Mouse (Mus musculus) stomach, embryonic 16.5 days (tissue): ENCODE results near the gene Sdhaf2. TPM values are rescaled to one million over a fixed set of nuclear protein-coding genes. Genes with fewer than 3 reads are reported as not detected.

Source experiments
- ATAC-seq: fragments of 200-750 bp; cut with Nextera tagmentation; 2 replicates; pipeline ENCODE4 v1.8.0; 2017; ENCODE audit warnings: moderate number of reproducible peaks, moderate TSS enrichment; ENCODE audit not compliant: insufficient read depth, low FRiP score
- H3K27ac ChIP-seq: fragments of 300-500 bp; sonication (generic); 2 replicates; pipeline ENCODE4 v1.5.1; 2014; ENCODE audit warnings: low read length
- H3K27me3 ChIP-seq: fragments of 300-500 bp; sonication (generic); 2 replicates; pipeline ENCODE4 v1.6.1; 2014; ENCODE audit warnings: low read length, control low read depth, mixed read lengths; ENCODE audit not compliant: control insufficient read depth, insufficient read depth
- H3K36me3 ChIP-seq: fragments of 300-500 bp; sonication (generic); 2 replicates; pipeline ENCODE4 v1.6.1; 2014; ENCODE audit warnings: low read length; ENCODE audit not compliant: control insufficient read depth, insufficient read depth
- H3K4me1 ChIP-seq: fragments of 300-500 bp; sonication (generic); 2 replicates; pipeline ENCODE4 v1.6.1; 2014; ENCODE audit warnings: low read length, control low read depth, mixed read lengths; ENCODE audit not compliant: control insufficient read depth, insufficient read depth
- H3K4me2 ChIP-seq: fragments of 300-500 bp; sonication (generic); 2 replicates; pipeline ENCODE4 v1.6.1; 2014; ENCODE audit warnings: low read depth, low read length, mixed read lengths
- H3K4me3 ChIP-seq: fragments of 300-500 bp; sonication (generic); replicated peaks from 2 replicates; pipeline ENCODE4 v1.5.1; 2014; ENCODE audit warnings: mild to moderate bottlenecking, low read length
- H3K9ac ChIP-seq: fragments of 300-500 bp; sonication (generic); 2 replicates; pipeline ENCODE4 v1.6.1; 2014; ENCODE audit warnings: low read length
- H3K9me3 ChIP-seq: fragments of 300-500 bp; sonication (generic); replicated peaks from 2 replicates; pipeline ENCODE4 v1.6.1; 2016; ENCODE audit warnings: low read length, control low read depth; ENCODE audit not compliant: control insufficient read depth
- WGBS: fragments of 180-500 bp; shearing (Covaris S2); extraction: QIAGEN DNeasy Blood & Tissue Kit; methylation state at CpG from one replicate; pipeline ENCODE4 v1.1.7; 2014; 5-methylcytosine and 5-hydroxymethylcytosine counted together
- polyA plus RNA-seq: library from polyadenylated mRNA; unstranded; fragments of >200 nt; fragmentation: Nextera tagmentation; extraction: Ambion mirVana; gene quantifications from 2 replicates; pipeline ENCODE4 v1.2.1, GENCODE M21; 2015

Sdhaf2 gene
- polyA plus RNA-seq, 1 experiment from 2014 or later = 53.1 TPM

DNA sequence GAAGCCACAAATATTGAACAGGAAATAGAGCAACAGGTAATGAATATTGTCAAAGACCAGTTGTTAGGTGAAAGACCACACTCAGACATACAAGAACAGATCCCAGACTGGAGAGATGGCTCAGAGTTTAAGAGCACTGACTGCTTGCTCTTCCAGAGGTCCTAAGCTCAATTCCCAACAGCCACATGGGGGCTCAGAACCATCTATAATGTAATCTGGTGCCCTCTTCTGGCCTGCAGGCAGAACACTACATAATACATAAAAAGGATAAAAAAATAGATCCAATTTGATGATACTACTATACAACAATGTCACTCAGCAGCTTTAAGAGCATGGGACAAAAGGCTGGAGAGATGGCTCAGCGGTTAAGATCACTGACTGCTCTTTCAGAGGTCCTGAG is 5.6 kb downstream of the Sdhaf2 start:
- Histone ChIP-seq H3K9ac (no peak overlapping the region), H3K36me3 (no peaks in the 10 kb centered on the region; the same call in 1 of the 2 replicates), H3K27me3 (no peaks in the 10 kb centered on the region), H3K27ac (no peak overlapping the region), H3K9me3 (no peaks in the 10 kb centered on the region), H3K4me1 (peaks cover 6% of the 10 kb centered on the region), H3K4me3 (no peak overlapping the region), H3K4me2 (no peak overlapping the region)
- WGBS = 52% methylated on average over 1 of the region's 1 CpGs
- no peak for ATAC-seq

DNA sequence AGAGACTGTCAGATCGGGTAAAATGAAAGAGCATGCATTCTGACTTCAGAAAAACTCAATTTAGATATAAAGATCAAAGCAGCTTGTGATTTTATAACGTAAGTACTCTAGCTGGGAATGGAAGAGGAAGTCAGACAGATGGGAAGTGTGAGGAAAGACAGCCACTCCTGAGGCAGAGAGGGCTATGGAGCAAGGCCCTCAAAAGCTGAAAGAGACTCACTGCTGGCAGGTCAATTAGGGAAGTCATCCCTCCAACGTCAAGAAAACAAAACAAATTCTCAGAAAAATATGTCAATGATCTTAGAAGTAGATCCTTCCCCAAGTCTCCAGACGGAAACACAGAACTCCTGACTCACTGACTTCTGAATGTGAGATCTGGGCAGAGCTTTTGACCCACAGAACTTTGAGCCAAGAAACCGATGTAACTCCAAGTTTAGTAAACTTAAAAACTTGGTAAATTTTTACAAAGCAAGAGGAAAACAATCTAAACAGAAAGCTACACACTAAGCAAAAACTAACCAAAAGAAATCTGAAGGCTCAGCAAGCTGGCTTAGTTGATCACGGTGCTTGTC is 15.1 kb downstream of the Sdhaf2 start:
- Histone ChIP-seq H3K36me3 (peaks cover 10% of the 10 kb centered on the region), H3K4me3 (no peak overlapping the region), H3K9ac (no peak overlapping the region), H3K9me3 (no peaks in the 10 kb centered on the region), H3K4me2 (no peak overlapping the region), H3K27me3 (no peaks in the 10 kb centered on the region), H3K4me1 (no peaks in the 10 kb centered on the region), H3K27ac (no peak overlapping the region)
- no peak for ATAC-seq
- 67% methylated on average over 6 of the region's 6 CpGs for WGBS

DNA sequence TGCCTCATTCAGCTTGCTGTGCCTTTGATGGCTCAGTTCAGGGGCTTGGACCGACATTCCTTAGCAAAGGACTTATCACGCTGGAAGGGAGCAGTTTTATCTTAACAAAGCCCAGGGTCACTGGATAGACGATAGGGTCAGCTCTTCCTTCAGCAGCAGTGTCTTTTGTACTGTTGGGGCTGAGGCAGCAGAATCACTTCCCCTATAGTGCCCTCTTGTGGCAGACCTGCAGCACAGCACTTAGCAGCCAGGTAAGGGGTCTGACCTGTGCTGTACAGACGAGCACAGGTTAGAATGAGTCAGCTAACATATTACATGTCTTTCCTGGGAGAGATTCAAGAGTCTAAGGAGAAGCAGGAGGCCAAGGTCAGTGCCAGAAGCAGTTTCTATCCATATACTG is 23.4 kb downstream of the Sdhaf2 start:
- H3K4me1 ChIP-seq = no peaks in the 10 kb centered on the region
- 0 out of 2 replicates have a peak, but pooled peaks cover under 1% of the 10 kb centered on the region for H3K36me3 ChIP-seq
- 7% methylated on average over 4 of the region's 4 CpGs for WGBS

DNA sequence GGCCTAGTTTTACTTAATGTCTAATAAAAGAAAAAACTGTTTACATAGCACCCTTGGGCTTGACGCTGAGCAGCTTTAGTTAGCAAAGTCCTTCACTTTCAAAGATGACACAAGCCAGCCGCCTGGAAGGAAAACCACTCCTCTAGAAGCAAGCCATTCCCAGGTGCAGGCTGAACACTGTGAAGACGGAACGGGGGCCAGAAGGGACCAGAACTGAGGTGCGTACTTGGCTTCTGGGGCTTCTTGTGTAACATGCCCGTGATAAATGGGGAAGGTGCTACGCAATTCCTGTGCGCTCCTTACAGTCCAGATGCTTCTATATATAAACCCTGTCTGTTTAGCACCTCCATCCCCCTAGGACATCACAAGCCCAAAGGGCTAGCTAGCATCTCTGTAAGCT is 25.4 kb downstream of the Sdhaf2 start:
- H3K9ac ChIP-seq = no peak overlapping the region
- ATAC-seq = peak; percentile 67
- no peaks in the 10 kb centered on the region for H3K4me1 ChIP-seq
- H3K4me3 ChIP-seq = no peak overlapping the region
- no peak overlapping the region for H3K4me2 ChIP-seq
- H3K36me3 ChIP-seq = no peaks in the 10 kb centered on the region
- 68% methylated on average over 8 of the region's 8 CpGs for WGBS
- H3K9me3 ChIP-seq = no peaks in the 10 kb centered on the region
- no peaks in the 10 kb centered on the region for H3K27me3 ChIP-seq
- 0 out of 2 replicates have a peak overlapping the region, but pooled peaks have one; percentile 1 for H3K27ac ChIP-seq

More for the DNA sequence above, 23.4 kb downstream of the Sdhaf2 start:
- no peak overlapping the region for H3K4me2 ChIP-seq
- H3K27me3 ChIP-seq = no peaks in the 10 kb centered on the region
- no peak overlapping the region for H3K27ac ChIP-seq
- H3K9ac ChIP-seq = no peak overlapping the region
- peak; percentile 71; the same call in 1 of the 2 replicates for ATAC-seq
- H3K9me3 ChIP-seq = no peaks in the 10 kb centered on the region
- no peak overlapping the region for H3K4me3 ChIP-seq

DNA sequence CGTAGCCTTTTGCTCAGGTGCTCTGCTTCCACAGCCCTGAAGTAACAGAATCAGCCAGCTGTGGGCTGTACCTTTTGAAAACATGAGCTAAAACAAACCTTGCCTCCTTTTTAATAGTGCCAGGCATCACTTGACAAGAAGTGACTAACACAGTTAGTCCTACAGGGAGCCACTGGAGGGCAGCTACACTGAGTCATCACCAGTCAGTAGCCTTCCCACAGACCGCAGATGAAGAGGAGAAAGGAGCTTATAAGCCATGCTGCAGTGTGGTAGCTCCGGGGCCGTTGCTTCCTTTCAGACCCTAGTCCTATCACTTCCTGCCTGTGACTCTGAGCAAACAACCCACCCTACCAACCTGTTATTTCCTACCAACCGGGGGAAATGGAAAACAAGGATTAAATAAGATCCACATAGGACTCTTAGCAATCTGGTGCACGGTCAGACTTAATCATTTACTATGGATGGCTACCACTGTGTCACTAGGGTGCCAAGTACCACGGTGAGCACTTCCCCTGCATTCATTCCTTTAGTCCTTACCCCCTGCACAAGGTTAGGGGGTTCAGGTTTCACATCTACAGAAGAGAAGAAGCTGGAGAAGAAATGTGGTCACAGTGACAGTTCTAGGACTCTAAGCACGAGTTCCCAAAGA is 28.3 kb downstream of the Sdhaf2 start:
- H3K4me2 ChIP-seq = no peak overlapping the region
- no peak overlapping the region for H3K4me3 ChIP-seq
- H3K27ac ChIP-seq = no peak overlapping the region
- no peaks in the 10 kb centered on the region for H3K9me3 ChIP-seq
- no peaks in the 10 kb centered on the region for H3K4me1 ChIP-seq
- no peak overlapping the region for H3K9ac ChIP-seq
- 54% methylated on average over 8 of the region's 8 CpGs for WGBS
- no peaks in the 10 kb centered on the region for H3K36me3 ChIP-seq
- H3K27me3 ChIP-seq = no peaks in the 10 kb centered on the region
- no peak for ATAC-seq

DNA sequence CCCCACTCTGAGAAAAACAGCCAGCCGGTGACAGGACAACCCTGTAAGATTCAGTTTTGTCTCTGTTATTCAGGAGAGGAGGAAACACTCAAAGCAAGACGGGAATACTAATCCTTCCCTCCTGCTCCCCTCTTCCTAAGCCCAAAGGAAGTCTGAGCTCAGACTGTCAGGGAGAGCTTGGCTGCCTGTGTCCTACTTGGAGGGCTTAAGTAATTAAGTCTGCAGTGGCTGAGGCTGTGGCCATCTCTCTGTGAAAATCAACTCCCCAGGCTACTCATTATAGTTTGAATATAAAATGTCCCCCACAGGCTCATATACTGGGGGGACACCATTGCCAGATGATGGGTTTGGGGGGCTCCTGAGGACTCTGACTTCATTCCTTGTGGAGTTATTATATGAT is 29.0 kb downstream of the Sdhaf2 start:
- WGBS = 67% methylated on average over 2 of the region's 2 CpGs
- H3K36me3 ChIP-seq = no peaks in the 10 kb centered on the region
- H3K4me1 ChIP-seq = no peaks in the 10 kb centered on the region
- no peak for ATAC-seq
- no peaks in the 10 kb centered on the region for H3K9me3 ChIP-seq
- H3K27ac ChIP-seq = no peak overlapping the region
- H3K4me2 ChIP-seq = no peak overlapping the region
- no peak overlapping the region for H3K9ac ChIP-seq
- H3K27me3 ChIP-seq = no peaks in the 10 kb centered on the region
- H3K4me3 ChIP-seq = no peak overlapping the region

DNA sequence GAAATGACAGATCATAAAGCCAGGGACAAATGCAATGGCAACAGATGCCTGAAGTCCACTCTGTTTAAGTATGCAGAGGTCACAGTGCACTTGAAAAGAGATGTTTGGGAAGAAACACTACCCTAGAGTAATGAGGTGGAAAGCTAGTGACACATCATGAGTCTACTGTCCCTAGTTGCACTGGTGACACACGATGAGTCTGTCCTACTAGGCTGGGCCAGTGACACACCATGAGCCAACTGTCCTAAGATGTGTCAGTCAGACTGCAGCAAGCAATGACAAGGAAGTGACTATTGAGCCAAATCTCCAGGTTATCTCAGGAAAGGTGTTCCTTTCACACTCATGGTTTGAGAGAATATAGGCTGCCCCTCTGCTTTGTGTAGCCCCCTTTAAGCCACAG is 30.3 kb downstream of the Sdhaf2 start:
- Histone ChIP-seq H3K4me2 (no peak overlapping the region), H3K9ac (no peak overlapping the region), H3K27ac (no peak overlapping the region), H3K4me3 (no peak overlapping the region), H3K9me3 (no peaks in the 10 kb centered on the region), H3K4me1 (no peaks in the 10 kb centered on the region), H3K27me3 (no peaks in the 10 kb centered on the region), H3K36me3 (no peaks in the 10 kb centered on the region)
- WGBS = 83% methylated on average over 1 of the region's 1 CpGs
- ATAC-seq = no peak

DNA sequence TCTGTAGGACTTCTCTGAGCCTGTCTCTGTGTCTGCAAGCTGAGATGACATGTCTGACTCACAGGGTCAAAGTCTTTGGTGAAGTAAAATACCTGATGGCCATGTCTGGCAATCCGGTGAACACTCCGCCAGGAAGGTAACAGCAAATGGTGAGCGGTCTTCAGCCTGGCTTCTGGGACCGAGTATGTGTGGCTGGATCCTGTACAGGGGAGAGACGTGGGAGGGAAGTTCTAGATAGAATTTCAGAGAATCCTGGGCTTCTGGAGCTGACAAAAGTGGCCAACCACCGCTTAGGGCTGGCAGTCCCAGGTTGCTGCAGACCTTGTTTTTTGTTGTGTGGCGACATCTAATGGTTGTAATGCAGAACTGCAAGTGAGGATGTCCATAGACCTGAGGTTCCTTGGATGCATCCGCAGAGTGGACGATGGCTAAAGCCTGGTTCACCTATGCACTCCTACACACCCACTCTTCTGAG is 39.6 kb downstream of the Sdhaf2 start:
- 20% methylated on average over 9 of the region's 9 CpGs for WGBS
- peak; percentile 49 for ATAC-seq

DNA sequence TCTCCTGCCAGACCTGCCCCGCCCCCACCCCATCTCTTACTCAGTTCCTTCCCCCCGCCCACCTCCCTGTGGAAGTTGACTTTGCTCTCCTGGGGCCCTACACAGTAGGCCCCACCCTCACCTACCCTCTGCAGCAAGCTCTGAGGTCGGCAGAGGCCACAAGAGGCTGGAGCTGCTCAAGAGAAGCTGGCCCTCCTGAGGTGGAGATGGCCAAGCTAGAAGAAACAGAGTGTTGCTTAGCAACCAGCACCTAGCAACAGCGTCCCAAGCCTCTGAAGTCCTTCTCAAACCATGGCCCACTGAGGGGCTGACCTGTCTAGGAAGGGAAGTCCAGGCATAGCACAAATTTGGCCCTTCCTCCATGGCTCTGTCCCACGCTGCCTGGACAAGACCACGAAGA is 43.2 kb downstream of the Sdhaf2 start, which contains the start of gene Ppp1r32:
Ppp1r32 (minus strand) TSS at position 226 of the 400 bp plus-strand sequence.
- no peaks in the 10 kb centered on the region for H3K36me3 ChIP-seq
- H3K27me3 ChIP-seq = no peaks in the 10 kb centered on the region
- H3K4me1 ChIP-seq = peaks cover 7% of the 10 kb centered on the region; the same call in 1 of the 2 replicates
- H3K4me3 ChIP-seq = no peak within 1 kb of the TSS
- peak; percentile 39 for ATAC-seq
- H3K9me3 ChIP-seq = no peaks in the 10 kb centered on the region
- WGBS = 27% methylated on average over 6 of the region's 6 CpGs
- no peak within 1 kb of the TSS for H3K4me2 ChIP-seq
- no peak within 1 kb of the TSS for H3K27ac ChIP-seq
- no peak within 1 kb of the TSS for H3K9ac ChIP-seq

More for the DNA sequence above, 39.6 kb downstream of the Sdhaf2 start:
- H3K4me3 ChIP-seq = no peak overlapping the region
- H3K4me1 ChIP-seq = peaks cover 7% of the 10 kb centered on the region; the same call in 1 of the 2 replicates
- no peaks in the 10 kb centered on the region for H3K27me3 ChIP-seq
- H3K36me3 ChIP-seq = no peaks in the 10 kb centered on the region
- no peak overlapping the region for H3K4me2 ChIP-seq
- H3K27ac ChIP-seq = no peak overlapping the region
- no peak overlapping the region for H3K9ac ChIP-seq
- H3K9me3 ChIP-seq = no peaks in the 10 kb centered on the region
